Mouse (Mus musculus) stomach, postnatal 0 days (tissue): Measurements from ENCODE around the gene Tceanc.

Source experiments
- CTCF ChIP-seq: IDR thresholded peaks from 2 replicates; pipeline ENCODE4 v1.5.1; 2016; ENCODE audit warnings: antibody characterized with exemption, low read depth, mild to moderate bottlenecking, moderate library complexity
- EP300 ChIP-seq: optimal IDR thresholded peaks from 2 replicates; pipeline ENCODE3; 2016; ENCODE audit warnings: antibody characterized with exemption

DNA sequence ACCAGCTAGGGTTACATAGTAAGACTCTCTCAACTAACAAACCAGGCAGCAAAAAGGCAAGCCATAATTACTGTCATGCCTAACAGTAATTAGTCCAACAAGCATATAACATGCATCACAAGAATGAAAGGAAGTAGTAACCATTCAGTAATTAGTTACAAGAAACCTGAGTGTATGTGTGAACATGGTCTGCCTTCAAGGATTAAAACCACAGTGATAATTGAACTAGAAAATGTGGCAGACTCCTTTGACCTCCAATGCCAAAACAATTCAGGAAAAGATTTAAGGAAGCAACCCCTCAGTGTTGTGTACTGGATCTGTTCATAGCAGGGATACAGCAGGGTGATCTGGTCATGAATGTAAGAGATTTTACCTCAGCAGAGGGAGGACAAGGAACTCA lies 7.3 kb downstream of the Tceanc start:
- TF ChIP-seq EP300 = no peak
- no peak for TF ChIP-seq CTCF
